Mouse (Mus musculus) lung, postnatal 0 days (tissue): ENCODE measurements around the gene Slc5a3. TPM values are rescaled to one million over a fixed set of nuclear protein-coding genes. Genes with fewer than 3 reads are reported as not detected.

Experiments used
- ATAC-seq: fragments of 200-750 bp; cut with Nextera tagmentation; 2 replicates; pipeline ENCODE4 v1.8.0; 2017; ENCODE audit warnings: moderate library complexity
- DNase-seq: peaks from one replicate; pipeline ENCODE4 v3.0.0-alpha.2; 2016; ENCODE audit warnings: low spot score
- H3K27ac ChIP-seq: fragments of 300-500 bp; sonication (generic); 2 replicates; pipeline ENCODE4 v1.5.1; 2014; ENCODE audit warnings: antibody characterized with exemption, mild to moderate bottlenecking, low read length, mixed read lengths
- H3K27me3 ChIP-seq: fragments of 300-500 bp; sonication (generic); replicated peaks from 2 replicates; pipeline ENCODE4 v1.6.1; 2014; ENCODE audit warnings: low read length, mixed read lengths; ENCODE audit not compliant: insufficient read depth
- H3K36me3 ChIP-seq: fragments of 300-500 bp; sonication (generic); 2 replicates; pipeline ENCODE4 v1.6.1; 2014; ENCODE audit warnings: low read length, mixed read lengths; ENCODE audit not compliant: insufficient read depth
- H3K4me1 ChIP-seq: fragments of 300-500 bp; sonication (generic); 2 replicates; pipeline ENCODE4 v1.6.1; 2014; ENCODE audit warnings: antibody characterized with exemption, low read depth, low read length, mixed read lengths; ENCODE audit not compliant: insufficient read depth
- H3K4me2 ChIP-seq: fragments of 300-500 bp; sonication (generic); replicated peaks from 2 replicates; pipeline ENCODE4 v1.6.1; 2014; ENCODE audit warnings: low read depth, mild to moderate bottlenecking, low read length, moderate library complexity, mixed read lengths
- H3K4me3 ChIP-seq: fragments of 300-500 bp; sonication (generic); 2 replicates; pipeline ENCODE4 v1.5.1; 2014; ENCODE audit warnings: low read depth, low read length
- H3K9ac ChIP-seq: fragments of 300-500 bp; sonication (generic); replicated peaks from 2 replicates; pipeline ENCODE4 v1.6.1; 2014; ENCODE audit warnings: low read depth, mild to moderate bottlenecking
- H3K9me3 ChIP-seq: fragments of 300-500 bp; sonication (generic); 2 replicates; pipeline ENCODE4 v1.6.1; 2016; ENCODE audit warnings: low read length, mixed read lengths
- CTCF ChIP-seq: IDR thresholded peaks from 2 replicates; pipeline ENCODE4 v1.5.1; 2016; ENCODE audit warnings: antibody characterized with exemption, mild to moderate bottlenecking
- EP300 ChIP-seq: IDR thresholded peaks from 2 replicates; pipeline ENCODE4 v1.6.1; 2016; ENCODE audit warnings: antibody characterized with exemption, mild to moderate bottlenecking, control low read depth
- WGBS: fragments of 180-500 bp; shearing (Covaris S2); extraction: QIAGEN DNeasy Blood & Tissue Kit; methylation state at CpG from one replicate; pipeline ENCODE4 v1.1.7; 2014; 5-methylcytosine and 5-hydroxymethylcytosine counted together
- polyA plus RNA-seq: library from polyadenylated mRNA; unstranded; fragments of >200 nt; fragmentation: Nextera tagmentation; extraction: Ambion mirVana; gene quantifications from 2 replicates; pipeline ENCODE4 v1.2.1, GENCODE M21; 2015

Gene Slc5a3
- polyA plus RNA-seq, 1 experiment from 2014 or later: 2.5 TPM

- Histone ChIP-seq H3K36me3 (no peaks in the 10 kb centered on the region), H3K9me3 (no peaks in the 10 kb centered on the region), H3K27ac (no peak overlapping the region), H3K4me3 (no peak overlapping the region), H3K4me1 (no peaks in the 10 kb centered on the region), H3K9ac (no peak overlapping the region), H3K4me2 (no peak overlapping the region), H3K27me3 (no peaks in the 10 kb centered on the region)
- ATAC-seq (no peak), DNase-seq (no peak)
- TF ChIP-seq CTCF (no peak), EP300 (no peak)
- WGBS: 68% methylated on average over 5 of the region's 5 CpGs
Observed at GRCm38 (mm10) chr16:92114706-92115241, 56.7 kb downstream of the Slc5a3 start.

- Histone ChIP-seq H3K9me3 (no peaks in the 10 kb centered on the region), H3K9ac (no peak overlapping the region), H3K4me1 (no peaks in the 10 kb centered on the region), H3K4me3 (no peak overlapping the region), H3K27ac (no peak overlapping the region), H3K36me3 (no peaks in the 10 kb centered on the region; the same call in 1 of the 2 replicates), H3K4me2 (no peak overlapping the region), H3K27me3 (no peaks in the 10 kb centered on the region)
- WGBS: 50% methylated on average over 19 of the region's 20 CpGs
- DNase-seq (no peak), ATAC-seq (no peak)
- TF ChIP-seq CTCF: no peak
- TF ChIP-seq EP300: no peak
Observed at GRCm38 (mm10) chr16:92115611-92116421, 57.7 kb downstream of the Slc5a3 start.

GRCm38 (mm10) chr16:92117337-92118209 lies 59.5 kb downstream of the Slc5a3 start:
- no peak for DNase-seq

GRCm38 (mm10) chr16:92119013-92119515 lies 60.9 kb downstream of the Slc5a3 start:
- no peak for ATAC-seq
- Histone ChIP-seq H3K9me3 (no peaks in the 10 kb centered on the region), H3K36me3 (no peaks in the 10 kb centered on the region; the same call in 1 of the 2 replicates), H3K27me3 (no peaks in the 10 kb centered on the region), H3K4me3 (no peak overlapping the region), H3K4me1 (no peaks in the 10 kb centered on the region), H3K27ac (no peak overlapping the region), H3K9ac (no peak overlapping the region), H3K4me2 (no peak overlapping the region)
- 64% methylated on average over 13 of the region's 13 CpGs for WGBS
- no peak for DNase-seq
- TF ChIP-seq EP300 (no peak), CTCF (no peak)

More at GRCm38 (mm10) chr16:92117337-92118209, 59.5 kb downstream of the Slc5a3 start:
- H3K4me1 ChIP-seq: no peaks in the 10 kb centered on the region
- no peaks in the 10 kb centered on the region for H3K27me3 ChIP-seq
- 72% methylated on average over 9 of the region's 9 CpGs for WGBS
- no peak for TF ChIP-seq CTCF
- TF ChIP-seq EP300: no peak
- ATAC-seq: no peak
- no peaks in the 10 kb centered on the region for H3K9me3 ChIP-seq
- H3K4me2 ChIP-seq: no peak overlapping the region
- no peak overlapping the region for H3K4me3 ChIP-seq
- no peak overlapping the region for H3K9ac ChIP-seq
- no peak overlapping the region for H3K27ac ChIP-seq
- H3K36me3 ChIP-seq: no peaks in the 10 kb centered on the region; the same call in 1 of the 2 replicates

GRCm38 (mm10) chr16:92120899-92121531 lies 62.9 kb downstream of the Slc5a3 start:
- Histone ChIP-seq H3K4me2 (no peak overlapping the region), H3K36me3 (no peaks in the 10 kb centered on the region; the same call in 1 of the 2 replicates), H3K4me1 (no peaks in the 10 kb centered on the region), H3K27me3 (no peaks in the 10 kb centered on the region), H3K4me3 (no peak overlapping the region), H3K27ac (no peak overlapping the region), H3K9ac (no peak overlapping the region), H3K9me3 (0 out of 2 replicates have a peak, but pooled peaks cover 6% of the 10 kb centered on the region)
- WGBS: 81% methylated on average over 17 of the region's 17 CpGs
- ATAC-seq (no peak), DNase-seq (no peak)
- TF ChIP-seq CTCF: no peak
- TF ChIP-seq EP300: no peak
